20 mouse cellular contexts compared by ENCODE assay signal in genomic region chr1:59228552-59228951, GRCm38 (mm10). TPM values are rescaled to one million over a fixed set of nuclear protein-coding genes. Genes with fewer than 3 reads are reported as not detected.
A peak's percentile ranks its signal among the peaks of the same experiment; 100 is the strongest.
DNase-seq lines count a peak whose midpoint lies in the region; ATAC-seq and TF ChIP-seq lines count a peak whose summit lies in the region.
"Had no signal": no experiment of that assay in that cellular context is flagged by ENCODE, and none has a peak within 500 bp of the region (broad histone marks: within the 10 kb centered on the region; RNA-seq: fewer than 3 reads in every experiment).

No protein-coding gene starts in this region.

- no peak overlapping the region for H3K4me3 ChIP-seq in liver, adult 2 months (ENCODE audit: insufficient read depth, low read depth, low read length)
- H3K4me3 ChIP-seq in stomach, postnatal 0 days (ENCODE audit: low read depth, low read length), result no peak overlapping the region
- no peak overlapping the region for H3K4me3 ChIP-seq in forebrain, embryonic 10.5 days
- no peak overlapping the region for H3K4me3 ChIP-seq in hindbrain, embryonic 16.5 days (ENCODE audit: low read length)
- H3K4me3 ChIP-seq: embryonic facial prominence, embryonic 13.5 days; embryonic facial prominence, embryonic 15.5 days; erythroblast, embryonic 14.5 days; forebrain, embryonic 13.5 days; forebrain, embryonic 15.5 days had no signal

- H3K9ac ChIP-seq in liver, adult 2 months (ENCODE audit: low read depth, low read length), result no peak overlapping the region
- H3K9ac ChIP-seq in stomach, postnatal 0 days (ENCODE audit: low read length), result no peak overlapping the region
- H3K9ac ChIP-seq in hindbrain, embryonic 16.5 days (ENCODE audit: low read depth, low read length), result no peak overlapping the region
- H3K9ac ChIP-seq: embryonic facial prominence, embryonic 13.5 days; embryonic facial prominence, embryonic 15.5 days; forebrain, embryonic 13.5 days; forebrain, embryonic 15.5 days; forebrain, postnatal 0 days had no signal

- 54% methylated on average over 7 of the region's 7 CpGs for WGBS in liver, adult 2 months
- WGBS in stomach, postnatal 0 days, result 70% methylated on average over 7 of the region's 7 CpGs
- 92% methylated on average over 7 of the region's 7 CpGs for WGBS in forebrain, embryonic 10.5 days
- WGBS in hindbrain, embryonic 16.5 days, result 83% methylated on average over 7 of the region's 7 CpGs

- TF ChIP-seq CTCF in liver, adult 2 months (IDR thresholded peaks at IDR 0.05; ENCODE audit: low read depth, low read length), result no peak
- no peak for TF ChIP-seq CTCF in stomach, postnatal 0 days (IDR thresholded peaks at IDR 0.05; ENCODE audit: low read depth)

- peaks cover 26% of the 10 kb centered on the region for H3K79me2 ChIP-seq in liver, adult 2 months (ENCODE audit: control insufficient read depth, insufficient read depth, low read length)

- H3K36me3 ChIP-seq in liver, adult 2 months (ENCODE audit: control insufficient read depth, insufficient read depth, low read length), result peaks cover 7% of the 10 kb centered on the region
- H3K36me3 ChIP-seq in stomach, postnatal 0 days (ENCODE audit: control insufficient read depth, insufficient read depth, low read length), result no peaks in the 10 kb centered on the region
- H3K36me3 ChIP-seq in forebrain, embryonic 10.5 days (replicated peaks), result peaks cover 7% of the 10 kb centered on the region
- no peaks in the 10 kb centered on the region for H3K36me3 ChIP-seq in hindbrain, embryonic 16.5 days (ENCODE audit: control insufficient read depth, insufficient read depth, low read length)
- H3K36me3 ChIP-seq: embryonic facial prominence, embryonic 13.5 days; forebrain, embryonic 15.5 days had no signal

- H3K4me1 ChIP-seq in liver, adult 2 months (ENCODE audit: control insufficient read depth, insufficient read depth, low read length), result peaks cover 15% of the 10 kb centered on the region
- H3K4me1 ChIP-seq in stomach, postnatal 0 days (replicated peaks; ENCODE audit: control insufficient read depth, insufficient read depth), result no peaks in the 10 kb centered on the region
- peaks cover 7% of the 10 kb centered on the region; the same call in 1 of the 2 replicates for H3K4me1 ChIP-seq in forebrain, embryonic 10.5 days
- no peaks in the 10 kb centered on the region for H3K4me1 ChIP-seq in hindbrain, embryonic 16.5 days (ENCODE audit: control insufficient read depth, insufficient read depth, low read depth, low read length)
- H3K4me1 ChIP-seq: embryonic facial prominence, embryonic 13.5 days; embryonic facial prominence, embryonic 15.5 days; forebrain, embryonic 13.5 days; forebrain, embryonic 15.5 days had no signal

- TF ChIP-seq POLR2A in liver, adult 2 months (IDR thresholded peaks at IDR 0.05; ENCODE audit: extremely low read depth, insufficient read depth, low read length), result no peak

- no peaks in the 10 kb centered on the region for H3K9me3 ChIP-seq in stomach, postnatal 0 days (ENCODE audit: control insufficient read depth, low read length)
- H3K9me3 ChIP-seq in forebrain, embryonic 10.5 days, result no peaks in the 10 kb centered on the region
- H3K9me3 ChIP-seq in hindbrain, embryonic 16.5 days (ENCODE audit: control insufficient read depth, low read length), result no peaks in the 10 kb centered on the region
- H3K9me3 ChIP-seq: embryonic facial prominence, embryonic 13.5 days; embryonic facial prominence, embryonic 15.5 days; forebrain, embryonic 13.5 days; forebrain, embryonic 15.5 days had no signal

- DNase-seq in cerebellum, adult 9-10 months, result peak; percentile 40
- no peak for DNase-seq in liver, adult 2 months (ENCODE audit: extremely low read depth, low read depth, low spot score)
- no peak for DNase-seq in liver
- peak; percentile 26 for DNase-seq in stomach, postnatal 0 days (ENCODE audit: low spot score)
- no peak for DNase-seq in forebrain, embryonic 10.5 days (ENCODE audit: extremely low spot score, low spot score)
- DNase-seq: adrenal gland, adult 2 months; adrenal gland, postnatal 10 days; adrenal gland, postnatal 25 days; embryo, embryonic 11 days; forebrain, postnatal 0 days had no signal

- H3K27me3 ChIP-seq in liver, adult 2 months (ENCODE audit: control insufficient read depth, insufficient read depth, low read length), result no peaks in the 10 kb centered on the region
- no peaks in the 10 kb centered on the region for H3K27me3 ChIP-seq in stomach, postnatal 0 days (ENCODE audit: control insufficient read depth, insufficient read depth, low read length)
- no peaks in the 10 kb centered on the region for H3K27me3 ChIP-seq in forebrain, embryonic 10.5 days (ENCODE audit: poor library complexity, severe bottlenecking)
- H3K27me3 ChIP-seq in hindbrain, embryonic 16.5 days (replicated peaks; ENCODE audit: control insufficient read depth, insufficient read depth, low read length), result no peaks in the 10 kb centered on the region
- H3K27me3 ChIP-seq: embryonic facial prominence, embryonic 13.5 days; embryonic facial prominence, embryonic 15.5 days; forebrain, embryonic 13.5 days; forebrain, embryonic 15.5 days had no signal

- no peak for TF ChIP-seq EP300 in stomach, postnatal 0 days (optimal IDR thresholded peaks at IDR 0.05)

- ATAC-seq in cerebellum, adult (ENCODE audit: insufficient number of reproducible peaks, low FRiP score, low TSS enrichment), result no peak
- ATAC-seq in megakaryocyte, adult 5-6 weeks (ENCODE audit: poor library complexity, severe bottlenecking), result peak; percentile 27; the same call in 1 of the 2 replicates
- peak; percentile 67; the same call in 1 of the 2 replicates for ATAC-seq in stomach, postnatal 0 days (ENCODE audit: low FRiP score, low TSS enrichment)
- ATAC-seq in hindbrain, embryonic 16.5 days, result no peak
- ATAC-seq: forebrain, embryonic 13.5 days; forebrain, embryonic 15.5 days; forebrain, postnatal 0 days had no signal

- H3K4me2 ChIP-seq in stomach, postnatal 0 days (replicated peaks; ENCODE audit: low read depth), result no peak overlapping the region
- no peak overlapping the region for H3K4me2 ChIP-seq in hindbrain, embryonic 16.5 days (ENCODE audit: low read length)
- H3K4me2 ChIP-seq: embryonic facial prominence, embryonic 13.5 days; embryonic facial prominence, embryonic 15.5 days; forebrain, embryonic 13.5 days; forebrain, embryonic 15.5 days had no signal

- H3K27ac ChIP-seq in liver, adult 2 months (replicated peaks; ENCODE audit: insufficient read depth, low read depth, low read length), result 0 out of 2 replicates have a peak overlapping the region, but pooled peaks have one; percentile 5
- H3K27ac ChIP-seq in stomach, postnatal 0 days (replicated peaks), result no peak overlapping the region
- no peak overlapping the region for H3K27ac ChIP-seq in forebrain, embryonic 10.5 days
- no peak overlapping the region for H3K27ac ChIP-seq in hindbrain, embryonic 16.5 days (ENCODE audit: low read depth, low read length)
- H3K27ac ChIP-seq: embryonic facial prominence, embryonic 13.5 days; embryonic facial prominence, embryonic 15.5 days; forebrain, embryonic 13.5 days; forebrain, embryonic 15.5 days had no signal

RNA-seq across cellular contexts. Expression of gene Als2, which starts 8.5 kb away (rescaled TPM):
- total RNA-seq in liver, adult 2 months (2014; rRNA removed), result 34.2 and 42.8 TPM in 2 replicates
- polyA plus RNA-seq in liver, adult 2 months (2012; rRNA removed), result 20.2 TPM in 2 replicates
- total RNA-seq in megakaryocyte, adult 5-6 weeks (2015), result 2.1 and 3.1 TPM in 2 replicates
- 4.8 and 5.1 TPM in 2 replicates for total RNA-seq in megakaryocyte, adult 5-6 weeks (2017)
- polyA plus RNA-seq in stomach, postnatal 0 days (2015; fragmentation: Nextera tagmentation; extraction: Ambion mirVana), result 3.4 and 3.6 TPM in 2 replicates
- polyA plus RNA-seq in forebrain, embryonic 10.5 days (2016; fragmentation: Nextera tagmentation; extraction: Ambion mirVana), result 16.3 and 17.4 TPM in 2 replicates
- 16.9 and 21.1 TPM in 2 replicates for polyA plus RNA-seq in hindbrain, embryonic 16.5 days (2015; fragmentation: Nextera tagmentation; extraction: Ambion mirVana)

RNA-seq across cellular contexts. Expression of gene Cdk15, which starts 28.2 kb away (rescaled TPM):
- total RNA-seq in liver, adult 2 months (2014; rRNA removed), result not detected in 2 replicates
- polyA plus RNA-seq in liver, adult 2 months (2012; rRNA removed), result not detected in 2 replicates
- total RNA-seq in megakaryocyte, adult 5-6 weeks (2015), result not detected in 2 replicates
- total RNA-seq in megakaryocyte, adult 5-6 weeks (2017), result not detected in 2 replicates
- polyA plus RNA-seq in stomach, postnatal 0 days (2015; fragmentation: Nextera tagmentation; extraction: Ambion mirVana), result 0.31 and 0.49 TPM in 2 replicates
- 0.29 and 0.73 TPM in 2 replicates for polyA plus RNA-seq in forebrain, embryonic 10.5 days (2016; fragmentation: Nextera tagmentation; extraction: Ambion mirVana)
- polyA plus RNA-seq in hindbrain, embryonic 16.5 days (2015; fragmentation: Nextera tagmentation; extraction: Ambion mirVana), result 1.4 and 2.0 TPM in 2 replicates
- total RNA-seq: adrenal gland, adult 2 months; adrenal gland, postnatal 10 days; common myeloid progenitor, adult 5-6 weeks; MEL had no signal
- polyA plus RNA-seq: adrenal gland, adult 2 months; erythroblast, embryonic 14.5 days had no signal

Comparison
In these comparisons a context has a peak if more than half of its experiments do, and no peak if none do; other contexts are left out.
1. DNase-seq: peak in cerebellum, adult 9-10 months (single experiment) and stomach, postnatal 0 days (single experiment); none in liver, adult 2 months (single experiment), liver (single experiment) and forebrain, embryonic 10.5 days (single experiment).
2. ATAC-seq: peak in megakaryocyte, adult 5-6 weeks (single experiment) and stomach, postnatal 0 days (single experiment); none in cerebellum, adult (single experiment) and hindbrain, embryonic 16.5 days (single experiment).